Mouse (Mus musculus): ENCODE results near the gene Ptpra. TPM values are rescaled to one million over a fixed set of nuclear protein-coding genes. Genes with fewer than 3 reads are reported as not detected.
A peak's percentile ranks its signal among the peaks of the same experiment; 100 is the strongest.
"Not testable (repeated sequence)": the region's sequence is repeated elsewhere in the genome, so short reads cannot be mapped to it uniquely, and the experiment has no call there.

Gene Ptpra
- total and polyA plus RNA-seq, 2 experiments from 2014 or later = 105 to 143 TPM

GRCm38 (mm10) chr2:130521927-130522326 lies 71.8 kb downstream of the Ptpra start:
- no peak for ATAC-seq
- Histone ChIP-seq H3K4me2 (ENCODE audit: low read depth, low read length) (no peak overlapping the region), H3K27me3 (ENCODE audit: insufficient read depth, low read length) (no peaks in the 10 kb centered on the region), H3K9ac (replicated peaks; ENCODE audit: low read length) (no peak overlapping the region), H3K4me3 (ENCODE audit: low read length) (no peak overlapping the region), H3K9me3 (ENCODE audit: low read length) (no peaks in the 10 kb centered on the region), H3K4me1 (ENCODE audit: insufficient read depth, low read length) (no peaks in the 10 kb centered on the region), H3K27ac (no peak overlapping the region), H3K36me3 (ENCODE audit: insufficient read depth, low read length) (peaks cover 68% of the 10 kb centered on the region)
- WGBS = 93% methylated on average over 2 of the region's 2 CpGs
- no peak for DNase-seq (ENCODE audit: low spot score)
- TF ChIP-seq CTCF (IDR thresholded peaks at IDR 0.05; ENCODE audit: low read depth) = no peak

- not testable (repeated sequence) for H3K9me3 ChIP-seq (ENCODE audit: low read length); H3K4me3 ChIP-seq (ENCODE audit: low read length); H3K9ac ChIP-seq (replicated peaks; ENCODE audit: low read length); H3K27ac ChIP-seq; H3K4me2 ChIP-seq (ENCODE audit: low read depth, low read length); H3K4me1 ChIP-seq (ENCODE audit: insufficient read depth, low read length); H3K27me3 ChIP-seq (ENCODE audit: insufficient read depth, low read length); ATAC-seq; DNase-seq (ENCODE audit: low spot score)
- 81% methylated on average over 3 of the region's 4 CpGs for WGBS
- H3K36me3 ChIP-seq (ENCODE audit: insufficient read depth, low read length) = peaks cover 46% of the 10 kb centered on the region
Measured at GRCm38 (mm10) chr2:130525480-130525879, 75.4 kb downstream of the Ptpra start.

GRCm38 (mm10) chr2:130528457-130528856 lies 78.4 kb downstream of the Ptpra start:
- no peak overlapping the region for H3K9ac ChIP-seq (replicated peaks; ENCODE audit: low read length)
- ATAC-seq (no peak), DNase-seq (ENCODE audit: low spot score) (peak; percentile 39)
- peak; percentile 55 for TF ChIP-seq CTCF (IDR thresholded peaks at IDR 0.05; ENCODE audit: low read depth)
- H3K27me3 ChIP-seq (ENCODE audit: insufficient read depth, low read length) = no peaks in the 10 kb centered on the region
- no peak overlapping the region for H3K4me3 ChIP-seq (ENCODE audit: low read length)
- peaks cover 34% of the 10 kb centered on the region for H3K36me3 ChIP-seq (ENCODE audit: insufficient read depth, low read length)
- H3K9me3 ChIP-seq (ENCODE audit: low read length) = no peaks in the 10 kb centered on the region
- no peak overlapping the region for H3K27ac ChIP-seq
- no peaks in the 10 kb centered on the region for H3K4me1 ChIP-seq (ENCODE audit: insufficient read depth, low read length)
- 76% methylated on average over 6 of the region's 6 CpGs for whole genome bisulfite sequencing
- H3K4me2 ChIP-seq (ENCODE audit: low read depth, low read length) = no peak overlapping the region

- no peak for TF ChIP-seq CTCF (IDR thresholded peaks at IDR 0.05; ENCODE audit: low read depth)
- Histone ChIP-seq H3K36me3 (ENCODE audit: insufficient read depth, low read length) (peaks cover 34% of the 10 kb centered on the region), H3K9me3 (ENCODE audit: low read length) (no peaks in the 10 kb centered on the region), H3K27ac (no peak overlapping the region), H3K9ac (replicated peaks; ENCODE audit: low read length) (no peak overlapping the region), H3K27me3 (ENCODE audit: insufficient read depth, low read length) (no peaks in the 10 kb centered on the region), H3K4me2 (ENCODE audit: low read depth, low read length) (no peak overlapping the region), H3K4me1 (ENCODE audit: insufficient read depth, low read length) (no peaks in the 10 kb centered on the region), H3K4me3 (ENCODE audit: low read length) (no peak overlapping the region)
- no peak for ATAC-seq
- 89% methylated on average over 2 of the region's 2 CpGs for WGBS
- DNase-seq (ENCODE audit: low spot score) = no peak
Measured at GRCm38 (mm10) chr2:130529290-130529689, 79.2 kb downstream of the Ptpra start.

GRCm38 (mm10) chr2:130529925-130530324 lies 79.8 kb downstream of the Ptpra start:
- Histone ChIP-seq H3K4me2 (ENCODE audit: low read depth, low read length) (no peak overlapping the region), H3K27ac (no peak overlapping the region), H3K36me3 (ENCODE audit: insufficient read depth, low read length) (peaks cover 37% of the 10 kb centered on the region), H3K9me3 (ENCODE audit: low read length) (no peaks in the 10 kb centered on the region), H3K9ac (replicated peaks; ENCODE audit: low read length) (no peak overlapping the region), H3K4me1 (ENCODE audit: insufficient read depth, low read length) (no peaks in the 10 kb centered on the region), H3K4me3 (ENCODE audit: low read length) (no peak overlapping the region), H3K27me3 (ENCODE audit: insufficient read depth, low read length) (no peaks in the 10 kb centered on the region)
- WGBS = 80% methylated on average over 7 of the region's 7 CpGs
- DNase-seq (ENCODE audit: low spot score) (no peak), ATAC-seq (no peak)
- no peak for TF ChIP-seq CTCF (IDR thresholded peaks at IDR 0.05; ENCODE audit: low read depth)

- no peaks in the 10 kb centered on the region for H3K9me3 ChIP-seq (ENCODE audit: low read length)
Measured at GRCm38 (mm10) chr2:130532201-130532600, 82.1 kb downstream of the Ptpra start.

GRCm38 (mm10) chr2:130535017-130535416 lies 84.9 kb downstream of the Ptpra start:
- no peak overlapping the region for H3K27ac ChIP-seq
- no peak overlapping the region for H3K9ac ChIP-seq (replicated peaks; ENCODE audit: low read length)
- ATAC-seq = no peak
- TF ChIP-seq CTCF (IDR thresholded peaks at IDR 0.05; ENCODE audit: low read depth) = no peak
- WGBS = 90% methylated on average over 6 of the region's 6 CpGs
- no peaks in the 10 kb centered on the region for H3K9me3 ChIP-seq (ENCODE audit: low read length)
- H3K27me3 ChIP-seq (ENCODE audit: insufficient read depth, low read length) = no peaks in the 10 kb centered on the region
- H3K4me1 ChIP-seq (ENCODE audit: insufficient read depth, low read length) = no peaks in the 10 kb centered on the region
- peaks cover 63% of the 10 kb centered on the region for H3K36me3 ChIP-seq (ENCODE audit: insufficient read depth, low read length)
- H3K4me2 ChIP-seq (ENCODE audit: low read depth, low read length) = no peak overlapping the region
- H3K4me3 ChIP-seq (ENCODE audit: low read length) = no peak overlapping the region
- no peak for DNase-seq (ENCODE audit: low spot score)

More at GRCm38 (mm10) chr2:130532201-130532600, 82.1 kb downstream of the Ptpra start:
- Histone ChIP-seq H3K4me2 (ENCODE audit: low read depth, low read length) (no peak overlapping the region), H3K4me3 (ENCODE audit: low read length) (no peak overlapping the region), H3K9ac (replicated peaks; ENCODE audit: low read length) (no peak overlapping the region), H3K4me1 (ENCODE audit: insufficient read depth, low read length) (no peaks in the 10 kb centered on the region), H3K36me3 (ENCODE audit: insufficient read depth, low read length) (peaks cover 46% of the 10 kb centered on the region), H3K27ac (no peak overlapping the region), H3K27me3 (ENCODE audit: insufficient read depth, low read length) (no peaks in the 10 kb centered on the region)
- no peak for ATAC-seq
- no peak for TF ChIP-seq CTCF (IDR thresholded peaks at IDR 0.05; ENCODE audit: low read depth)
- 93% methylated on average over 2 of the region's 2 CpGs for WGBS
- DNase-seq (ENCODE audit: low spot score) = no peak
